In the genomic region with DNA sequence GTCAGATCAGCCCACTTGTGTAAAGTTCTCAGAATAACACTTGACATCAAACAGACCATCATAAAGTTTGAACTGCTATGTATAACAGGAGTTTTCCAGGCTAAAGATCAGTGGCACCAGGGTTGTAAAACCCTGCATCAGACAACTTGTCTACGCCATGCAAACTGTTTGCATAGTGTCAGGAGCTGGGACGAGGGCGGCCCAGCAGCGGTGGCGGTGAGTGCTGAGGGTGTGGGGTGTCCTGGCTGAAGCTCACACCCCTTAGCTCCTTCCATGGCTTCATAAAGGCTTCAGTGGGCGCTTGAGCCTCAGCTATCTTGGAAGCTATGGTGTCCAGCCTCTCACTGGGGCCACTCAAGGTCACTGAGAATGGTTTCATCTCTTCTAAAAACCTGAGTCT, we compare ENCODE assay signal across 11 mouse cellular contexts.
"Had no signal": no experiment of that assay in that cellular context is flagged by ENCODE, and none has a peak within 500 bp of the region (broad histone marks: within the 10 kb centered on the region; RNA-seq: fewer than 3 reads in every experiment).

No protein-coding gene starts in this region.

- H3K36me3 ChIP-seq: limb, embryonic 13.5 days; liver, embryonic 15.5 days; lung, embryonic 15.5 days; midbrain, embryonic 12.5 days had no signal

- DNase-seq: kidney, adult 8-10 months; kidney, postnatal 36 days; left cerebral cortex, postnatal 4 days; right cerebral cortex, postnatal 25 days; thymus, postnatal 4 days had no signal

- H3K27me3 ChIP-seq: limb, embryonic 13.5 days; liver, embryonic 15.5 days; lung, embryonic 15.5 days had no signal

- H3K27ac ChIP-seq: kidney, postnatal 0 days; limb, embryonic 13.5 days; liver, embryonic 15.5 days; lung, embryonic 15.5 days; midbrain, embryonic 12.5 days had no signal

- H3K4me3 ChIP-seq: limb, embryonic 13.5 days; liver, embryonic 15.5 days; lung, embryonic 15.5 days; midbrain, embryonic 12.5 days had no signal

- H3K9ac ChIP-seq: limb, embryonic 13.5 days; liver, embryonic 15.5 days; lung, embryonic 15.5 days; midbrain, embryonic 12.5 days had no signal

- H3K9me3 ChIP-seq: limb, embryonic 13.5 days; liver, embryonic 15.5 days; lung, embryonic 15.5 days; midbrain, embryonic 12.5 days had no signal

- ATAC-seq: midbrain, embryonic 16.5 days had no signal

- H3K4me2 ChIP-seq: limb, embryonic 13.5 days; liver, embryonic 15.5 days; lung, embryonic 15.5 days; midbrain, embryonic 12.5 days had no signal
